Mouse (Mus musculus) midbrain, postnatal 0 days (tissue): ENCODE measurements around the gene 1700066M21Rik. TPM values are rescaled to one million over a fixed set of nuclear protein-coding genes. Genes with fewer than 3 reads are reported as not detected.

Source experiments
- ATAC-seq: fragments of 200-750 bp; cut with Nextera tagmentation; 2 replicates; pipeline ENCODE4 v1.8.0; 2017; ENCODE audit warnings: moderate number of reproducible peaks, mild to moderate bottlenecking, moderate TSS enrichment, moderate library complexity; ENCODE audit not compliant: low FRiP score
- DNase-seq: peaks from one replicate; pipeline ENCODE4 v3.0.0-alpha.2; 2015; ENCODE audit warnings: low spot score
- H3K27ac ChIP-seq: fragments of 300-500 bp; sonication (generic); 2 replicates; pipeline ENCODE4 v1.5.1; 2014; ENCODE audit warnings: low read depth, mild to moderate bottlenecking, low read length, mixed read lengths
- H3K27me3 ChIP-seq: fragments of 300-500 bp; sonication (generic); 2 replicates; pipeline ENCODE4 v1.6.1; 2014; ENCODE audit warnings: low read length, control low read depth, mixed read lengths; ENCODE audit not compliant: insufficient read depth
- H3K36me3 ChIP-seq: fragments of 300-500 bp; sonication (generic); 2 replicates; pipeline ENCODE4 v1.6.1; 2014; ENCODE audit warnings: low read length, control low read depth, mixed read lengths; ENCODE audit not compliant: insufficient read depth
- H3K4me1 ChIP-seq: fragments of 300-500 bp; sonication (generic); 2 replicates; pipeline ENCODE4 v1.6.1; 2014; ENCODE audit warnings: mild to moderate bottlenecking, control low read depth, antibody characterized with exemption, low read length, mixed read lengths; ENCODE audit not compliant: insufficient read depth
- H3K4me2 ChIP-seq: fragments of 300-500 bp; sonication (generic); 2 replicates; pipeline ENCODE4 v1.6.1; 2014; ENCODE audit warnings: low read depth, mild to moderate bottlenecking, low read length, mixed read lengths; ENCODE audit not compliant: poor library complexity, severe bottlenecking
- H3K4me3 ChIP-seq: fragments of 300-500 bp; sonication (generic); 2 replicates; pipeline ENCODE4 v1.5.1; 2014; ENCODE audit warnings: low read depth, mild to moderate bottlenecking, low read length, moderate library complexity
- H3K9ac ChIP-seq: fragments of 300-500 bp; sonication (generic); replicated peaks from 2 replicates; pipeline ENCODE4 v1.6.1; 2014; ENCODE audit warnings: mild to moderate bottlenecking, low read length, moderate library complexity, mixed read lengths; ENCODE audit not compliant: poor library complexity, severe bottlenecking
- H3K9me3 ChIP-seq: fragments of 300-500 bp; sonication (generic); 2 replicates; pipeline ENCODE4 v1.6.1; 2016; ENCODE audit warnings: low read length, control low read depth
- CTCF ChIP-seq: IDR thresholded peaks from 2 replicates; pipeline ENCODE4 v1.5.1; 2016; ENCODE audit warnings: antibody characterized with exemption, mild to moderate bottlenecking
- WGBS: fragments of 180-500 bp; shearing (Covaris S2); extraction: QIAGEN DNeasy Blood & Tissue Kit; methylation state at CpG from one replicate; pipeline ENCODE4 v1.1.7; 2014; 5-methylcytosine and 5-hydroxymethylcytosine counted together
- polyA plus RNA-seq: library from polyadenylated mRNA; unstranded; fragments of >200 nt; fragmentation: Nextera tagmentation; extraction: Ambion mirVana; gene quantifications from 2 replicates; pipeline ENCODE4 v1.2.1, GENCODE M21; 2015
- total RNA-seq: library from RNA; depleted of rRNA; stranded (reverse); fragments of >200 nt; gene quantifications from 2 replicates; pipeline ENCODE4 v1.2.3, GENCODE M21; 2014

The 1700066M21Rik gene
- total and polyA plus RNA-seq, 2 experiments from 2014 or later, result 23.3 to 23.8 TPM

GRCm38 (mm10) chr1:57387876-57388275 lies 10.5 kb downstream of the 1700066M21Rik start:
- WGBS, result 31% methylated on average over 2 of the region's 2 CpGs
- no peaks in the 10 kb centered on the region for H3K4me1 ChIP-seq
- no peak overlapping the region for H3K4me2 ChIP-seq
- H3K9ac ChIP-seq, result no peak overlapping the region
- H3K27me3 ChIP-seq, result no peaks in the 10 kb centered on the region
- no peak overlapping the region for H3K4me3 ChIP-seq
- H3K36me3 ChIP-seq, result peaks cover 6% of the 10 kb centered on the region; the same call in 1 of the 2 replicates
- peak; percentile 92 for DNase-seq
- no peak for TF ChIP-seq CTCF
- no peak overlapping the region; the same call in 1 of the 2 replicates for H3K27ac ChIP-seq
- peak; percentile 84 for ATAC-seq
- H3K9me3 ChIP-seq, result no peaks in the 10 kb centered on the region

GRCm38 (mm10) chr1:57388402-57389155 lies 11.2 kb downstream of the 1700066M21Rik start:
- Histone ChIP-seq H3K4me3 (no peak overlapping the region), H3K27me3 (no peaks in the 10 kb centered on the region), H3K4me1 (no peaks in the 10 kb centered on the region), H3K4me2 (no peak overlapping the region), H3K36me3 (peaks cover 13% of the 10 kb centered on the region; the same call in 1 of the 2 replicates), H3K27ac (no peak overlapping the region), H3K9me3 (no peaks in the 10 kb centered on the region), H3K9ac (no peak overlapping the region)
- ATAC-seq, result no peak
- 79% methylated on average over 8 of the region's 8 CpGs for WGBS
- no peak for DNase-seq
- TF ChIP-seq CTCF, result no peak

- 96% methylated on average over 4 of the region's 4 CpGs for WGBS
- no peaks in the 10 kb centered on the region for H3K9me3 ChIP-seq
Observed at GRCm38 (mm10) chr1:57390993-57391790, 13.8 kb downstream of the 1700066M21Rik start.

GRCm38 (mm10) chr1:57392417-57392816 lies 15.0 kb downstream of the 1700066M21Rik start:
- no peak for ATAC-seq
- WGBS, result 81% methylated on average over 4 of the region's 4 CpGs
- Histone ChIP-seq H3K27me3 (no peaks in the 10 kb centered on the region), H3K36me3 (peaks cover 25% of the 10 kb centered on the region; the same call in 1 of the 2 replicates), H3K27ac (no peak overlapping the region), H3K9me3 (no peaks in the 10 kb centered on the region), H3K9ac (no peak overlapping the region), H3K4me2 (no peak overlapping the region), H3K4me3 (no peak overlapping the region), H3K4me1 (no peaks in the 10 kb centered on the region)
- no peak for DNase-seq
- no peak for TF ChIP-seq CTCF

More at GRCm38 (mm10) chr1:57390993-57391790, 13.8 kb downstream of the 1700066M21Rik start:
- no peaks in the 10 kb centered on the region for H3K27me3 ChIP-seq
- H3K9ac ChIP-seq, result no peak overlapping the region
- H3K36me3 ChIP-seq, result peaks cover 21% of the 10 kb centered on the region; the same call in 1 of the 2 replicates
- H3K4me2 ChIP-seq, result no peak overlapping the region
- DNase-seq (no peak), ATAC-seq (no peak)
- no peaks in the 10 kb centered on the region for H3K4me1 ChIP-seq
- H3K27ac ChIP-seq, result no peak overlapping the region
- H3K4me3 ChIP-seq, result no peak overlapping the region
- TF ChIP-seq CTCF, result no peak

- WGBS, result 61% methylated on average over 3 of the region's 3 CpGs
- H3K36me3 ChIP-seq, result peaks cover 32% of the 10 kb centered on the region; the same call in 1 of the 2 replicates
- H3K4me3 ChIP-seq, result no peak overlapping the region
- H3K4me2 ChIP-seq, result no peak overlapping the region
- ATAC-seq (no peak; the same call in 1 of the 2 replicates), DNase-seq (peak; percentile 62)
- H3K4me1 ChIP-seq, result no peaks in the 10 kb centered on the region
- H3K9me3 ChIP-seq, result no peaks in the 10 kb centered on the region
- H3K27ac ChIP-seq, result no peak overlapping the region
- peak; percentile 90 for TF ChIP-seq CTCF
- H3K9ac ChIP-seq, result no peak overlapping the region
- no peaks in the 10 kb centered on the region for H3K27me3 ChIP-seq
Observed at GRCm38 (mm10) chr1:57394051-57394450, 16.6 kb downstream of the 1700066M21Rik start.

GRCm38 (mm10) chr1:57400321-57400720 lies 22.9 kb downstream of the 1700066M21Rik start:
- 88% methylated on average over 2 of the region's 2 CpGs for WGBS

More at GRCm38 (mm10) chr1:57400321-57400720, 22.9 kb downstream of the 1700066M21Rik start:
- Histone ChIP-seq H3K36me3 (peaks cover 25% of the 10 kb centered on the region; the same call in 1 of the 2 replicates), H3K4me3 (no peak overlapping the region), H3K27me3 (no peaks in the 10 kb centered on the region), H3K9ac (no peak overlapping the region), H3K9me3 (no peaks in the 10 kb centered on the region), H3K27ac (no peak overlapping the region), H3K4me1 (peaks cover 1% of the 10 kb centered on the region; the same call in 1 of the 2 replicates), H3K4me2 (no peak overlapping the region)
- DNase-seq, result no peak
- TF ChIP-seq CTCF, result no peak
- no peak for ATAC-seq
